Mouse (Mus musculus) MEL (cell line): Measurements from ENCODE around the gene Mrrf.

ENCODE experiments used
- CTCF ChIP-seq, 3 experiments: IDR thresholded peaks in 2 of 3; conservative IDR thresholded peaks in 1 of 3; 2 replicates each; pipeline ENCODE4 v1.5.1; 2011 to 2012; ENCODE audit warnings: low read length in 3 of 3, low read depth in 2 of 3, mild to moderate bottlenecking in 2 of 3, improper control_type of control experiment in 1 of 3, inconsistent platforms in 1 of 3, mixed read lengths in 1 of 3, moderate library complexity in 1 of 3; ENCODE audit not compliant: control insufficient read depth in 1 of 3, insufficient read depth in 1 of 3, poor library complexity in 1 of 3, severe bottlenecking in 1 of 3
- EP300 ChIP-seq, 2 experiments: IDR thresholded peaks; 2 replicates each; pipeline ENCODE4 v1.6.1; 2011; ENCODE audit warnings: improper control_type of control experiment in 2 of 2, low read length in 2 of 2, low read depth in 1 of 2, mild to moderate bottlenecking in 1 of 2
- ETS1 ChIP-seq: IDR thresholded peaks from 2 replicates; pipeline ENCODE4 v1.6.1; 2012; ENCODE audit warnings: low read depth, mild to moderate bottlenecking, inconsistent platforms, low read length, improper control_type of control experiment, moderate library complexity
- GATA1 ChIP-seq: IDR thresholded peaks from 2 replicates; pipeline ENCODE4 v1.6.1; 2011; ENCODE audit warnings: low read depth, low read length, improper control_type of control experiment
- MEF2A ChIP-seq: IDR thresholded peaks from 2 replicates; pipeline ENCODE4 v1.6.1; 2014; ENCODE audit warnings: low read depth, mild to moderate bottlenecking, inconsistent platforms, low read length, improper control_type of control experiment; ENCODE audit not compliant: poor library complexity, insufficient replicate concordance, severe bottlenecking; ENCODE audit errors: extremely low read depth
- MXI1 ChIP-seq: IDR thresholded peaks from 2 replicates; pipeline ENCODE4 v1.6.1; 2011; ENCODE audit warnings: mild to moderate bottlenecking, low read depth, low read length, improper control_type of control experiment
- POLR2A ChIP-seq, 2 experiments: IDR thresholded peaks; 2 replicates each; pipeline ENCODE4 v1.6.1; 2011 to 2012; ENCODE audit warnings: low read length in 2 of 2, mild to moderate bottlenecking in 2 of 2, control low read depth in 1 of 2, improper control_type of control experiment in 1 of 2, low read depth in 1 of 2, moderate library complexity in 1 of 2; ENCODE audit not compliant: control insufficient read depth in 1 of 2, insufficient read depth in 1 of 2, poor library complexity in 1 of 2
- RCOR1 ChIP-seq: IDR thresholded peaks from 2 replicates; pipeline ENCODE4 v1.6.1; 2012; ENCODE audit warnings: low read depth, mild to moderate bottlenecking, inconsistent platforms, low read length, improper control_type of control experiment
- SIN3A ChIP-seq: IDR thresholded peaks from 2 replicates; pipeline ENCODE4 v1.6.1; 2012; ENCODE audit warnings: low read length, improper control_type of control experiment, inconsistent platforms
- TBP ChIP-seq: IDR thresholded peaks from 2 replicates; pipeline ENCODE4 v1.8.0; 2011; ENCODE audit warnings: low read depth, low read length, improper control_type of control experiment
- UBTF ChIP-seq: IDR thresholded peaks from 2 replicates; pipeline ENCODE4 v1.6.1; 2012; ENCODE audit warnings: low read depth, mild to moderate bottlenecking, inconsistent platforms, low read length, improper control_type of control experiment, moderate library complexity, borderline replicate concordance; ENCODE audit not compliant: insufficient read depth
- ZKSCAN1 ChIP-seq: IDR thresholded peaks from 2 replicates; pipeline ENCODE4 v1.6.1; 2012; ENCODE audit warnings: low read depth, mild to moderate bottlenecking, inconsistent platforms, low read length, improper control_type of control experiment, moderate library complexity

- no peak for TF ChIP-seq MEF2A
- TF ChIP-seq ETS1: no peak
- TF ChIP-seq CTCF (IDR thresholded peaks at IDR 0.05 in 2 of 3, conservative IDR thresholded peaks at IDR 0.05 in 1 of 3; ENCODE audit: control insufficient read depth in 1 of 3, insufficient read depth in 1 of 3, low read depth in 2 of 3, low read length in 3 of 3, poor library complexity in 1 of 3, severe bottlenecking in 1 of 3): peak in 2 of 3 experiments; percentile 62; a peak in 5 of 6 replicates
- no peak for TF ChIP-seq GATA1
- TF ChIP-seq EP300 (IDR thresholded peaks at IDR 0.05; ENCODE audit: low read depth in 1 of 2, low read length in 2 of 2): no peak
- TF ChIP-seq UBTF: no peak
- TF ChIP-seq TBP: no peak
- no peak for TF ChIP-seq RCOR1
- TF ChIP-seq ZKSCAN1: no peak
- TF ChIP-seq MXI1: no peak
- no peak for TF ChIP-seq POLR2A (IDR thresholded peaks at IDR 0.05; ENCODE audit: control insufficient read depth in 1 of 2, insufficient read depth in 1 of 2, low read depth in 1 of 2, low read length in 2 of 2, poor library complexity in 1 of 2)
- peak; percentile 3; the same call in 1 of the 2 replicates for TF ChIP-seq SIN3A
Measured at GRCm38 (mm10) chr2:36214425-36214824, 78.2 kb downstream of the Mrrf start.
